Mouse (Mus musculus) gonadal fat pad, adult 2 months (tissue): Measurements from ENCODE around the gene Clint1. TPM values are rescaled to one million over a fixed set of nuclear protein-coding genes. Genes with fewer than 3 reads are reported as not detected.

Experiments
- DNase-seq: peaks from one replicate; pipeline ENCODE4 v3.0.0-alpha.2; 2012; ENCODE audit warnings: low read depth
- polyA plus RNA-seq: library from polyadenylated mRNA; depleted of rRNA; stranded (reverse); fragments of >200 nt; gene quantifications from 2 replicates; pipeline ENCODE4 v1.2.3, GENCODE M21; 2012; rRNA removed

Gene Clint1
- 105 and 139 TPM in 2 replicates for polyA plus RNA-seq

DNA sequence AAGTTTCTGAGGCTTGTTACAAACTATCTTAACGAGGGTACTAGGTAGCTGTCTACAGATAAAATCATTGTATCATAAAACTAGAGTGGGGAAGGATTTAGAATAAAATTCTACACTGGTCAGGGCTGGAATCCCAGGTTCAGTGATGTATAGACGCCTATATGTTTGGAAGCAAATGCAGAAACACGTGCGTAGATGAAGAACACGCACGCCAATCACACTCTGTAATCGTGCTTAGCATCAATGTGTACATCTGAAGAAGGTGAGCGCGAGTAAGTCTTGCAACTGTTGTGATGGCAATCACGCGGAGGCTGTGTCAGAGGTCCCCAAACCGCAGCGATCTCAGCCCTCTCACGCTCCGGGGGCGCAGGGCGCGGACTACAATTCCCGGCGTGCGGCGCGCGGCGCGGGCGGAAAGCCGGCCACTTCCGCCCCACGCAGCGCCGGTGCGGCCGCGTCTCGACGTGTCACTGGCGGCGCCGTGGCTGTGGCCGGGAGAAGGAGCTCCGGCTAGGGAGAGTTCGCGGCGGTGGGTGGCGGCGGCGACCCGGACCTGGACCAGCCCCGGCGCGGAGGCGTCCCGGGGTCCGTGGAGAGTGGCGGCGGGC lies at the start of gene Clint1:
TSS of gene Clint1 (plus strand) at position 536 of the 608 bp plus-strand sequence.
- DNase-seq = no peak

DNA sequence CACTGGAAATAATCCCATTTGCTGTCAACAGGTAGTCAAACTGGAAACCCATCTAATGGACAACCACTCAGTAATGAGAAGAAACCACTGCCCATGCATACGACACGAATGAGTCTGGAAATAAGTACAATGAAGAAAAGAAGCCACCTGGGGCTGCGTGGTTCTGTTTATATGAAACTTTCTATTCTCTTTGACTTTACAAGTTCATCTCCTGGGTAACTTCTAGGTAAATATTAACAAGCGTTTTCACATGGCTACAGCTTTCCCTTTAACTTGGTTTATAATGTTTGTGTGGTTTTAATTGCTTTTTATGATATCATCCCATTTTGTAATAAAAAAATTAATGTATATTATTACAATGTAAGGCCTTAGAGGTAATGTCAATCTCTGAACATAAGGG lies 47.8 kb upstream of the Clint1 start:
- no peak for DNase-seq

DNA sequence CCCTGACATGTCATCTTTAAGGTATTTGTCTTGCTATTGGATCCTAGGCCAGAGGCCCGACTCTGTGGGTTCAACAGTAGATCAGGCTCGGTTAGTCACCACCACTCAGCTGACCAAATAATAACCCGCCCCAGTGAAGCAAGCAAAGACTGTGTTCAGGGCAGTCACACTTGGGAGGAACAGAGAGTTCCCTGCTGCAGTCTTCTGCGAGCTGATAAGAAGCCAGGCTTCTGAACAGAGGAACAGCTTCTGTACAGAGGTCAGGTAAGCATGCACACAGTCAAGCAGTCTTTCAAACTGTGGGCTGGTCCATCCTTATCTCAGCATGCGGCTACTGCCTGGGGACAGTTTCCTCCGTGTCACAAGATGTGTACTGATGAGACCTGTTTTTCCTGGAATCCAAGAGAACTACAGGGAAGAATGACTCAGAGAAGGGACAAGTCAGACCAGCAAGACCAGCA lies 46.5 kb upstream of the Clint1 start:
- no peak for DNase-seq

DNA sequence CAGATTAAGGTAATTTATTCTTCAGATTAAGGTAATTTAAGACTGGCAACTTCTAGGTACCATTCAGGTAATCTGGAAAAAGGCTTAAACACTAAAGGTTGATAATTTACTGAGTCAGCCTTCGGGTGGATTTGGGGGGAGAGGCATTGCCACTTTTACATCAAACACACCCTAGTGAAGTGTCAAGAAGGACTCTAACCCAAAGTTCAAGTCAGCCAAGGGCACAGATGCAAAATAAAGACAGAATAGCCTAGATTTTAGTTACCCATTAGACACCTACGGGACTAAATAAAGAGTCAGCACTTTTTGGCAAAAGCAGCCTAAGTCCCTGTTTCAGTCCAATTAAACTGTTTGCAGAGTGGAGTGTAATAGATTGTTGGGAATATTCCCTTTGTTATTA lies 46.0 kb upstream of the Clint1 start:
- no peak for DNase-seq

DNA sequence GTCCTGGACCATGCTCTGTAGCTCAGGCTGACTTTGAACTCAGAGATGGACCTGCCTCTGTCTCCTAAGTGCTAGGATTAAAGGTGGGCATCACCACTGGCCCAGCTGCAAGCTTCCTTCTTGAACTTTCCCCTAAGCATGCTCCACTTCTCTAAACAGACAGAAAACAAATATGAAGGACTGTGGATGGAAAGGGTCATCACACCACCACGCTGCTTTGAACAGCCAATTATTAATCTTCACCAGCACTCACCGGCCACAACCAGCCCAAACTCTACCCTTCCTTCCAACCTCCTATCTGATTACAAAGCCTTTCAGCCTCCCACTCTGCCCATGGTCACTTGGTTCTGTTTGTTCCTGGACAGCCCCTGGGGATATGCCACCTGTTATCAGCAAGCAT lies 45.6 kb upstream of the Clint1 start:
- DNase-seq = no peak

DNA sequence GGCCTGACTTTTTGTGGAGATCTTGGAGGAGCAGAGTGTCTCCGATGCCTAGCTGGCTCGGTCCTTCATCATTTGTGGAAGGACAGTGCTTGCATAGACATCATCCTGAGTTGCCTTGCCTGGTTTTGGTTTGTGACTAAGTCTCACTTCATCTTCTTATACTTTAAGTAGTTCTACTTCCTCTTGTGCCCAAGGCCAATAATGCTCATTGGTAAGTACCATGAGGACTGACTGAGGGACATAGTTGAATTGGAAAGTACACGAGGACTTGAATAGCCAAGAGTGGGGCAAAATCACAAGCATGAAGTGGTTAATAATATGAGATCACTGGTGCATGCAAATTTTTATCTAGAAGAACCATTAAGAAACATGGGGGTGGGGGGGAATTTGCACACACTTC lies 45.0 kb upstream of the Clint1 start:
- no peak for DNase-seq

DNA sequence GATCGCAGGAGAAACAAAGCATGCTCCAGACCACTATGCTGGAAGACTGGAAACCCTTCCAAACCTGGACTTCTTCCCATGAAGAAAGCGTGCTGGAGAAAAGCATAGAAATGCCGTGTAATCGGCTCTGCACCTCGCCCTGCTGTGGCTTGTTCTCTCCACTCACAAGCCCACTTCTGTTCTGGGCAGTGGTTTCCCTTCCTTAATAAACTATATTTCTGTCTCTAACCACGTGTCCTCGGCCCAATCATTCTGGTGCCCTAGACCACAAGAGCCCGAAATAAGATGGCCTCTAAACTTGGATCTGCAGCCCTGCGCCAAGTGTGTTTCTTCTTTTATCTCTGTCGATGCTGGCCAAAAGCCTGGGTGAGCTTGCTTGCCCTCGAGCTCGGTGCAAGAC lies 44.0 kb upstream of the Clint1 start:
- DNase-seq = no peak

DNA sequence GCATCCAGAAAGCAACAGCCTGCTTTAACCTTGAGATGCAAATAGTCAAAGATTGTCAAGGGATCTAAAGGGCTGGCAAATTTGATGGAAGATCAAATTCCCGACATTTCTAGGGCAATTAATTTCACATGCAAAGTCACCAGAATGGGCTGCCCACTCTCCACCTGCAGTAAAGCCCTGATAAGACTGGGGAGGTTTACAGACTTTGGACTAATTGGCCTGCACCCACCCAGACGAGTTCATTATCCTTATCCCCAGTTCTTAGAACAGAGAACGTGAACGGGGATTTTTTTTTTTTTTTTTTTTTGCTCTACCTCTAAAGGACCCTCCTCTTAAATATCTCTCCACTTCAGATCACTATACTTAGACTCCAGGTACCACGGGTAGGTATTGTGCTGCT lies 42.4 kb upstream of the Clint1 start:
- DNase-seq = no peak

DNA sequence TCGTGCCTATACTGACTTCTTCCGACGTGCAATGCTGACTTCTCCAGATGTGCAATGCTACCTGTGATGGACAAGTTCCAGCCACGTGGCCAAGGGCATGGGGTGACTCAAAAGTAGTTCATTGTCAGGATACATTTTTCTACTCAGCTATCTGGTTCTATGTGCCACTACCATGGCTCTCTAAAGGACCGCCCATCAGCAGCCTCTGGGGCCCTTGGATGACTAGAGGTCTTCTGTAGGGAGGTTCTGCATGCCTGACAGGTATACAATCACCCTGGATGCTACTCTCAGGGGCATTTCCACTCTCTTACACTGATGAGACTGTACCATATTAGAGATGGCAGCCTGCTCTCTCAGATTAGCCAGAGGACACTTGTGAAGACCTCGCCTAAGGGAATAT lies 41.8 kb upstream of the Clint1 start:
- no peak for DNase-seq

DNA sequence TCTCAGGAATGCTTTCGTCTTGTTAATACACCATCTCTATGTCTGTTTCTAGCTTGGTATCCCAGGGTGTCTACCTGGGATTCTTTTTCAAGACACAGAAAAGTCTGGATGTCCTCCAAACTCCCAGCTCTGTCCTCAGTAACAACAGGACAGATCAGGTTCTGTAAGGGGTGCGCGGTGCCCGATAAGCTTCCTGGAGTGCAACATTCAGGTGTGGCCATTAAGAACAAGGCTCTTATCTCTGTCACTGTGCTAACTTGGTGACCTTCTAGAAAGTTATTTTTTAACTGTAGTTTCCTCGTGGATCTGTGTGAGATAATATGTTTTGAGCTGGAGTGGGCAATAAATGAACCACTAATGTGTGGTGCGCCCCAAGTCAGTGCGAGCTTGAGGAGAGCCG lies 41.0 kb upstream of the Clint1 start:
- DNase-seq = no peak

DNA sequence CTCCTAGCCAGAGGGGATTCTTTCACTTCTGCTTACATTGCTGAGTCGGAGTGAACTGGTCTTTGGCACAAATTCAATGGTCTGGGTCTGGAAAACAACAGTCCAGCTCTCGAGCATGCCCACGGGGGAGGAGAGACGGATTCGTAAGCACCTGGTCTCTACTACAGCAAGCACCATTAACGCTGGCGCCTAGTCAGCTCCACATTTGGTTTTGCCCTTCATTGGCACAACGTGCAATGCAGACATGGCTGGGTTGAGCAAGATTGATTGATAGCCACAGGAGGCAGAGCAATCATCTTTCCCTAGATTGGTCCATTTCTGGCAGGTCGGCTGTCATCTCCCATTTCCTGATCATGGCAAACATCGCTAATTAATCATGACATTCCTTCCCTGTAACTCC lies 36.2 kb upstream of the Clint1 start:
- no peak for DNase-seq

DNA sequence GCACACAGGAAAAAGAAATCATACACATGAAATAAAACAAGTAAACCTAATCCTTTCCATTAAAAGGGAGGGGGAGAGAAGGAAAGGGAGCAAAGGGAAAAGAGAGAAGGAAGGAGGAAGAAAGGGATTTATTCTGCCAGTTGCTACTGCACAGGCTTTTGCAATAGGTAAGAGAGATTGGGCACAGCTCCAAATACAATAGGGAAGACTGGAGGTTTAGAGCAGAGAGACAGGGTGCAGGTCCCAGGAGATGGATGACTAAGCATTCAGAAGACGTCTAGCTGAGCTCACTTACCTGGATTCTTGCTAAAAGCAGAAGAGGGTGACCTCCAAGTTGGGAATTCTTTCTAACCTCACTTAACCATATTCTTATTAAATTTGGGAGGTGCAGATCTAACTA lies 35.1 kb upstream of the Clint1 start:
- peak; percentile 91 for DNase-seq

DNA sequence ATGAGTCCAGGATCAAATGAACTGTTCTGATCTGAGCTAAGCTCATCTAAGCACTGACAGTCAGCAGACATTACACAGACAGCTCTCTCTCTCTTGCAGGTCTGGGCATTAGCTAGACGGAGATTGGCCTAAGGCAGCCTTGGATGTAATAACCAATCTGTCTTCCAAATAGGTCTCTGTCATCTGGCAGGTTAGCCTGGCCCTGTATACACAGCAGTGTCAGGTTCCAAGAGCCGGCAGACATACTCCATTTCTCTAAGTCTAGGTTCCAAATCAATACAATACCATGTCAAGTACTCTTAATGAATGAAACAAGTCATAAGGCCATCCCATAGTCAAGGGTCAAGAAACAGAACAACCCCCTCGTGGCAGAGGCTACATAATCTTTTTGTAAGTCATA lies 33.9 kb upstream of the Clint1 start:
- peak; percentile 99 for DNase-seq

DNA sequence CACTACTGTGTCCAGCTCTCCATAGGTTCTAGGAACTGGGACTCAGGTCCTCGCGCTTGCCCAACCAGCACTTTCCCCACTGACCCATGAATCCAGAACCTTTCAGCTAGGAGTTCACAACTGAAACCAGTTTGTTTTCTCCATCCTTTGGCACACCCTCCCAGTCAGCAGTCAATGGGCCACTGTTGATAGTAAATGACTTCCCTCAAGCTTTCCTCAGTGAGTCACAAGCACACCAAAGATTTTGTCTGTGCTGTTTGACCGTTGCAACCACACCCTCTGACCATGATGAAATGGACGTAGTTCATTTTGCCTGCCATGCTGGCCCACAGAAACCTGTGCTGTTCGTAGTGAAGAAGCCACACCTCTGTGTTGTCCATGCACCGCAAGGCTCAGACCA lies 30.9 kb upstream of the Clint1 start:
- DNase-seq = no peak

DNA sequence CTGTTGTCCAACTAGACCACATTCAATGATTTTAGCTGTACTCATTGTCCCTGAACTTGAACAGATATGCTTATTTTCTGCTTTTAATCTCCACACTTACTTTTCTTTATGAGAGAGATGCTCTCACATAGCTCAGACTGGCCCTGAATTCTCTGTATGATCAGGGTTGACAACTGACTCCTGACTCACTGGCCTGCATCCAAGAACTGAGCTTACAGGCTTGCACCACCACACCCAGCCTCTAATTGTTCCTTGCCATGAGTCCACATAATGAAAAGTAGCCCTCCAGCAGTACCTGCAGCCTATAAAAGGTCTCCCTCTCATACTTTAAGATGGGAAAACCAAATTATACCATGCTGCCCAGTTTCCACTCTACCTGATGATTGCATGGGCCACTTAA lies 21.7 kb upstream of the Clint1 start:
- no peak for DNase-seq

DNA sequence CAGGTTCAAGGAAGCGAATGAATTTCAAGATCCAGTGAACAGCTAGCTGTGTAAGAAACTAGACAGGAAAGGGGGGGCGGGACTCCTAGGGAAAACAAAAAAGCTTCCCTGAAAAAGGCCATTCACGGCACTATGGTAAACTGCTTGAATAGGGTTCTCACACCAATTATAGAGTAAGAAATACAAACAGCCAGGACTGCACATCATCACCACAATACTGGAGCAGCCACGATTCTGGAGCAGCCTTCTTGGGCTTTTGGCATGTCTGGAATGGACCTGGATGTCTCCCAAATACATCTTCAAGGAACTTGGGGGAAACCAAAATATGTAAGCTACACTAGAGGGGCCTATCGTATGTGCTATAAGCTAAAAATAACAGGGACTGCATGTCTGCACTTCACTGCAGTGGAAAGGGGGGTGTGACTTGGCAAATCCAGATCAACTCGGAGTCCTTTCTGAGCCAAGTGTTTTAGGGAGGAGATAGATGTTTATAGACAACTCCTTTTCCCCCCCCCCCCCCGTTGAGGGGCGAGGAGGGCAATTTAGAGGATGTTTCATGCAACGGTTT lies 21.0 kb upstream of the Clint1 start:
- DNase-seq = no peak

DNA sequence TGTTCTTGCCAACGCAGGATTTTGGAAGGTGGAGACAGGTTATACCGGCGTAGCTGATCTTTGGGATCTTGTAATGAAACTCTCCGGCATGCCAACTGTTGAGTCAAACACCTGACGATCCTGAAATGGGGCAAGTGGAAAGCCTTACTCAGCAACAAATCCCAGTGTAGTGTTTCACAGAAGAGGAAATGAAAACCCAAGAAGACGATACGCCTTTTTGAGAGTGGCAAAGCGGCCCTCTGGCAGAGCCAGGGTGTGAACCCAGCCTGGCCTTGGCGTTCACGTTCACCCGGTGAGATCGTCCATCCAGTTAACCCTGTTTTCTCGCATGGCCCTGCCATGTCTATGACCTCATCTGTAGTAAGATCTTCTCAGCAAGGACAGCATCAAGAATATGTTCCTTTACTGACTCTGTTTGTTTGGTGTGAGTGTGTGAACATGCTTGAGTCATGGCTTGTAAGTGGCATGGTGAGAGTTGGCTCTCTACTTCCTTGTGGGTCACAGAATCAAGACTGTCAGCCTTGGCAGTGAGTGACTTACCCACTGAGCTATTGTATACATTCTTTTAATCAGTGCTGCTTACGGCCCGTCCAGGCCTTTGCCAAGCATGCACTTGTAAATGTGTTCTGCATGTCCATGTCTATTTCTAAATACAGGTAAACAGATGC lies 20.2 kb upstream of the Clint1 start:
- no peak for DNase-seq

DNA sequence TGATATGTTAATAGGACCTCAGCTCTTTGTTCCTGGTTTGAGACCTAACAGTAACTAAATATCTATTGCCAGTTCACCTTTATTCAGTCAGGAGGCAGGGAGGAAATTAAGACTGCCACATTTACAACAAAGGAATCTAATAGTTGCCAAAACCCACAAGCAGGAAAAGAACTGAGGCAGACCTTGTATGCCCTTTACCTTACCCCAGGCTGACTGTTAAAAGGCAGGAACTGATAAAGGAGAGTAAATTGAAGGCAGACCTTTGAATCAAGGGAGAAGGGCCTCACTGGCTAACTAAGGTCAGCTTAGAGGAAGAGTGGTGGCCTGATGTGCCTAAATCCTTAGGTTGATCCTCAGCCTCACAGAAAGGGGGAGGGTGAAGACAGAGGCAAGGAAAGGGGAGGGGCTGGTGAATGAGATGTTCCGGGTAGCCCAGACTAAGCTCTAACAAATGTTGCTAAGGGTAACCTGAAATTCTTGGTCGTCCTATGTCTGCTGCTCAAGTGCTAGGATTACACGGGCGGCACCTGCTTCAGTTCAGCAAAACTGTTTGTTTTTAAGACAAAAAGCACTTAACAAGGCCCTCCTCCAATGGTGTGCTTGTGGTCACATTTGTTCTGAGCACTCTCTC lies 16.1 kb upstream of the Clint1 start:
- no peak for DNase-seq

DNA sequence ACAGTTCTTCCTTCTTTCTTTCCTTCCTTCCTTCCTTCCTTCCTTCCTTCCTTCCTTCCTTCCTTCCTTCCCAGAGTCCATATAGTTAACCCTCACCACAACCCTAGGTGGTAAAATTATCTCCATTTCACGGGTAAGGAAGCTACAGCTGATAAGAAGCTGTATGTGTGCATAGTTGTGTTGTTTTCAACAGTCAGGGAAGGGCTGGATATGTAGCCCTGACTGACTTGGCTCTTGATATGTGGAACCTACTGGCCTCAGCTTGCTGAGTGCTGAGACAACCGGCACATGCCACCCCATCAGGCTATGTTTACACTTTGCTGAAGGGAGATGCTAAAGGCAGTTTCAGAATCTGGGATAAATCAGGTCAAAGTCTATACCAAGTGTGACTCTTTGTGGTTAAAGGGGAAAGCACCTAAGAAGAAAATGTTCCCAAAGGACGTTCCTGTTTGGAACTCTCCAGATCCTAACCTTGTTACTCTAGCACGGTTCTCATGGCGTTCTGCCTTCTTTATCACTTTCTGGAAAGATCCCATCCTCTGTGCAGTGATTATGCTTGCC lies 14.5 kb upstream of the Clint1 start:
- DNase-seq = no peak

DNA sequence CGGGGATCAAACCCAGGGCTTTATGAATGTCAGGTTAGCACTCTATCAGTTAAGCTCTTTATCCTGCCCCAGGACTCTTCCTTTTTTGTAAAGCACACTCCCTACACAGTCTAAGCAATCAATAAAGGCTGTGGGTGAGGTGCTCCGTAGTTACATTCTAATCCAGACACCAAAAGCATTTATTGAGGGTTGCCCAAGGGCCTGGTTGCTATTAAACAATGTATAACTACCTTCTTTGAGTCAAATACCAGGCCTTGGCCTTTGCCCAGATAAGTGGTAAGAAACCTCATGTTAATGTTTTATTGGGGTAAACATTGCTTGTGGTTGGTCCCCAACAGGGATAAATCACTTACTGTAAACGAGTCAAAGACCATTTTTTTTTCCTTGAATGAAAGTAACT lies 13.4 kb upstream of the Clint1 start:
- no peak for DNase-seq

DNA sequence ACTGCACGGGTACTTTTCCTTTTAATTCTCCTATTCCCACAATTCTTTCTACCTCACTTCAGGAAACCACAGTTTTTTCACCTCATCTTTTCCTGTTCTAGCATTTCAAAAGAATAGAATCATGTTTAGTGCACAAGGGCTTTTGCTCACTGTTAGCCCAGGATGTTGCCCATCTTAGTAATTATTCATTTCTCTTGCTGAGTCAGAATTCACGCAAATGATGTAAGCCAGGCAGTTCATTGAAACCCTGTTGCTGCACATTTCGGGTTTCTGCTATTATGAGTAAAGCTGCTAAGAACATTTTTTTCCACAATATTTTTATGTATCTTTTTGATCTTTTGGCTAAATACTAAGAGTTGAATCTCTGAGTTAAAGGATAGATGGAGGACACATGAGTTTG lies 11.5 kb upstream of the Clint1 start:
- DNase-seq = no peak

DNA sequence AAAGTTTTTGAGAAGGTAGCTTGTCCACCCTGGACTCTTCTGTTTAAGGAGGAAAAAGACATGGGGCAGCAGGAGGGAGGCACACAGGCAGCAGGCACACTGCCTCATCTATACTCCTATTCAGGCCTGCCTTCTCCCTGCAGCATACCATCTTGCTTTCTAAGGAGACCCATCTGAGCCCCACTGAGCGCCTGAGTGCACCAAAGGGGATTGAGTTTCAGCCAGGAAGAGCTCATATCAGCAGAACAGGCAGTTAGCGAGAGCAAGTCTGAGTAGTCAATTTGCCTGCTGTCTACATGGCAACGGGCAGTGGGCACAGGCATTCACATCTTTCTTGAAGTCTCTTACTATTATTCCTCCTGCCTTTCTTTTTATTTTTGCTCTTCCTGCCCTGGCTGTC lies 5.8 kb upstream of the Clint1 start:
- no peak for DNase-seq

DNA sequence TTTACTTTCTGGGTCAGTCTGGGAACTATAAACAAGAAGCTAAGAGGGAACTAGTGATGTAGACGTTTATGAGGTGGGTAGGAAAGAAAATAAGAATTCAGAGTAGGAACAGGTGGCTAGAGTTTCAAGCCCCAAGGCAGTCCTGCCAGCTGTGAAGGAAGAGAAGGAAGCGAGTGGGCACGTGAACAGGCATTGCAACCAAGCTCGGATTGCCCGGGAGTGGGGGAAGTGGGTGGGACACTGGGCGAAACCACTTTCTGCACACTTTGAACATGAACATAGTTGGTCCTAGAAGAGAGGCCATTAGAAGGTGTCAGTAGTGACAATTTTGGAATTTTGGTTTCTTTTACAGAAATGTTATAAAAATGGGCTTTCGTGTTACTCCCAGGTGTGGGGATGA lies 4.3 kb upstream of the Clint1 start:
- no peak for DNase-seq
